Mouse (Mus musculus) gastrocnemius, adult 18-20 months (tissue): Measurements from ENCODE around the gene Klhl22. TPM values are rescaled to one million over a fixed set of nuclear protein-coding genes. Genes with fewer than 3 reads are reported as not detected.

Source experiments
- DNase-seq: peaks from one replicate; pipeline ENCODE4 v3.0.0; 2021; ENCODE audit warnings: low spot score
- total RNA-seq, 2 experiments: library from RNA; stranded (reverse); gene quantifications; 2 replicates each; pipeline ENCODE4 v1.2.3; 2021

Klhl22 gene
- total RNA-seq, 2 experiments from 2014 or later, result 21.8 to 23.4 TPM

- no peak for DNase-seq
Measured at GRCm38 (mm10) chr16:17753686-17754085, 5.7 kb upstream of the Klhl22 start.

DNA sequence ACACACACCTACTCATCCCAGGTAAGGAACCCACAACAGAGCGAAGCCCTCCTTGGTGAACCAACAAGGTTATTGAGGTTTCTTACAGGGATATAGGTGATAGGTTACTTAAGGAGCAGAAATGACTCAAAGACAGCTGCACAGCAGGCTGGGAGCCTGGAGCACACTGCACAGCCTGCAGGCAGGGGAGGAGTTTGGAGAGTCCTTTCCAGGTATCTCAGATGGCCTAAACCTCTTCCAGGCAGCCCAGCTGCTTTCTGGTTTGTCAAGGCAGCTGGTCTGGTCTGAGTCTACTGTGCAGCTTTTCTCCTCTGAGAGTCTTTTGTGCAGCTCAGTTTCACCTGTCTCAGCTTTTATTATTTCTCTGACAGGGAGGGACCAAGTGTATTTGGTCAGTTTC is 1.7 kb upstream of the Klhl22 start:
- DNase-seq, result no peak

DNA sequence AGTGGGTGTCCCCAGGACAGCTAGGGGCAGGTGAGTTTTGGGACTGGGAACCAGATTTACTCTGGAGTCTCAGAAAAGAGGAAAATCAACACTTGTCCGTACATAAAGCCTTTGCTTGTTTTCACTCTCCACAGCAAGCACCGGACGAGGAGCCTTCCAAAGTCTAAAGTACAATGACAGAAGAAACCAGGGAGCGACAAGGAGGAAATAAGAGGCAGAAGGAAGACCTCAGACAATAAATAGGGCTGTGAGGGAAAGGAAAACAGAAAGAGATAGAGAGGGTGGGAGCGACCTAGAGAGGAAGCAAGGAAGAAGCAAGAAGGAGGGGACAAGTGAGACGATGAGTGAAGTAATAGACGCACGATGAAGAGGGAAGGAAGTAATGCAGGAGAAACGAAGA is 516 bp upstream of the Klhl22 start:
- no peak for DNase-seq

DNA sequence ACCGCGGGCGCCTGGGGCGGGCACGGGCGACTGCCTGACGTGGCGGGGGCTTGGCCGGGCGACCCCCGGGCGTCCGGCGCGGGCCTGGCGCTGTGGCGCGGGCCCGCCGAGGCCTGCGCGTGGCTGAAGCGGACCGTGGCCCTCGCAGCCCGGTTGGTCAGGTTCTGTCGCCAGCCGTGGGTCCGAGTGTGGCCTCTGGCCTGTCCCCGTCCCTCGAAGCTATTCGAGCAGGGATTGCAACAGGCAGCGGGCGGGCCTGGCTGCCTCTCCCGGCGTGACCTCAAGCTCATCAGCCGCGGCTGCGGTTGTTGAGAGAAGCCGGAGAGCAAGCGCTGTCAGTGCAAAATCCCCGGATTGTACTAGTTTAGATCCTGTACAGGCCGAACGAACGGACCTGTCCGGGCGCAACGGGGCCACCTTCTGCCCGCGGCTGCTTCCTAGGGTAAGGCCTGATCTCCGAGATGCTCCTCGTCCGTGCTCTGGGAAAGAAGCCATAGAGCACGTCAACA is 449 bp downstream of the Klhl22 start:
- DNase-seq, result peak; percentile 46

DNA sequence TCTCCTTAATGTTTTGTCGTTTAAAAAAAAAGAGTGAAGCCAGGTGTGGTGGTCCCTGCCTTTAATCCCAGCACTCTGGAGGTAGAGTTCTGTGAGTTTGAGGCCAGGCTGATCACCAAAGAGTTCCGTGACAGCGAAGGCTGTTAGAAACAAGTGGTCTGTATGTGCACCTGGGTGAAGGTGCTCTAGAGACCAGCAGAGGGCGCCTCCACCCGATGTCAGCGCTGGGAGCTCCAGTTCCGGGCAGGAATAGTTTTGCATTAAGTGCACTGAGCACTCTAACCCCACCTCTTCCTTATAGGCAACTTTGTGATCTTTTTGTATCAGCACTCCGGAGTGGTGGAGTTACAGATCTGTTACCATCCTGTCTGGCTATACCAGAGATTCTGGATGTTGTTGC is 1.2 kb downstream of the Klhl22 start:
- DNase-seq, result peak; percentile 19

DNA sequence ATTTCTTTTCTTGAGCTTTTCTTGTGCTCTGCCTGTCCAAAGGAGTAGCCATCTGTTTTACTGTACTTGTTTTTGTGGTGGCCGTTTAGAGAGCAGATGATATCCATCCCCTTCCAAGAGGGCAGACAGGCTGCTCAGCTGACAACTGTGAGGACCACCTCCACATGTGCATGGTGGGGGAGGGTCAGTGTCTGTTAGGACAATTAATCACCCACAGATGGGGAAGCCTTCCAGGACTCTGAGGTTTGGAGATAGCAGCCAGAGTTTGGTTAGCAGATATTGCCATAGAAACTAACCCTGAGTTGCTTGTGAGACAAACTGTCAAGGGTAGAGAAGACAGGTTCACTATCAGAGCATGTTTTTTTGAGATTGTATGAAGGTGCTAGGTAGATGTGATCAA is 1.7 kb downstream of the Klhl22 start:
- no peak for DNase-seq

DNA sequence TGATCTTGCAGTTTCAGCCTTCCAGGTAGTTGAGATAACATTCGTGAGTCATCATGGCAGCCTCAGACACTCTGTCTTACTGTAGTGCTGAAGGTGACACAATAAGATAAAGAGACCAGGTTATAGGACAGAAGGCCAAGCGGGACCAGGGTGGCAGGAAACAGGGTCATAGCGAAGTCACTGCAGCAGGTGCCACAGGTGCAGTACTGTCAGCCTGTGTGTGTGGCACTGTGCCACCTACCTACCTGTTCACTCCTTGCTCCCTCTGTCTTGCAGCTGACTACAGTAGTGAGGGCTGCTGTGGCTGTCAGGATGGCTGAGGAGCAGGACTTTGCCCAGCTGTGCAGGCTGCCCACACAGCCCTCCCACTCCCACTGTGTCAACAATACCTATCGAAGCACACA is 4.7 kb downstream of the Klhl22 start:
- no peak for DNase-seq

DNA sequence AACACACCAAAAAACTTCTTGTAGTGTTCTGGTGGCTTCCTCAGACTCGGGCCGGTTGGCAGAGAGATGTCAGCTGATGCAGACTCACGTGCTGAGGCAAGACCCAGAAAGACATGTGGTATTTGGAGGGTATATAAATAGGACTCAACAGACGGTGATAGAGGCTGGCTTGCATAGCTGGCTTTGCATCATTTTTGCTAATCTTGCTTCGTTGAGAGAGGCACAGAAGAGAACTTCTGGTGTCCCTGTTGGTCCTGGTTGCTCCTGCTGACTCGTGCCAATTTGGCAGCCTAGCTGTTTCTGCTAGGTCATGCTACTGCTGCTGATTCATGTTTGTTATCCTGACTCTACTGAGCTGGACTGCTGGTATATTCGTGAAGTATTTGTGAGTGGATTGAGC is 9.4 kb downstream of the Klhl22 start:
- peak; percentile 22 for DNase-seq

DNA sequence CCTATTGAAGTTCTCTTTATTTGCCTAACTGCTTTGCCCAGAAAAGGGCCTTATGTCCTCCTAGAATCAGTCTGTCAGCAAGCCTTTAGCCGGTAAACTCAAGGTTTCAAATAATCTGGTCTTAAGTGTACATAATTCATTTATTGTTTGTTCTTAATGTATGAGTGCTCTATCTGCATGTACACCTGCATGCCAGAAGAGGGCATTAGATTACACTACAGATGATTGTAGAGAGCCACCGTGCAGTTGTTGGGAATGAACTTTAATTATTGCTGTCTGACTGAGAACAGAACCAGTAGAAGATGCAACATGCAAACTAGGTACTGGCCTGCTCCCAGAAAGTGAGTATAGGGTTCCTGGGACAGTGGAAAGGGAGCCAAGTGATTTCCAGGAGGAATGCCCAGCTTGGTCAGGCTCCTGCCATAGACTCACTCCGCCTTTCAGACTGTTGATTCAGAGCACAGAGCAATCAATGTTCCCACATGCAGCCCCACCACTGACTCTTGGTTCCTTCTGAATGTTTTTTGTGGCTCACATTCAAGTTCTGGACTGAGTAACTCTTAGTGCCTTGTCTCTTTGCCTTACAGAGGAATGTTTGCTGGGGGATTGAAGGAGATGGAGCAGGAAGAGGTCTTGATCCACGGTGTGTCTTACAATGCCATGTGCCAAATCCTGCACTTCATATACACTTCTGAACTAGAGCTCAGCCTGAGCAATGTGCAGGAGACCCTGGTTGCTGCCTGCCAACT is 11.9 kb downstream of the Klhl22 start:
- DNase-seq, result peak; percentile 31

GRCm38 (mm10) chr16:17776828-17777227 is 17.4 kb downstream of the Klhl22 start:
- no peak for DNase-seq

GRCm38 (mm10) chr16:17778223-17778622 is 18.8 kb downstream of the Klhl22 start:
- no peak for DNase-seq

DNA sequence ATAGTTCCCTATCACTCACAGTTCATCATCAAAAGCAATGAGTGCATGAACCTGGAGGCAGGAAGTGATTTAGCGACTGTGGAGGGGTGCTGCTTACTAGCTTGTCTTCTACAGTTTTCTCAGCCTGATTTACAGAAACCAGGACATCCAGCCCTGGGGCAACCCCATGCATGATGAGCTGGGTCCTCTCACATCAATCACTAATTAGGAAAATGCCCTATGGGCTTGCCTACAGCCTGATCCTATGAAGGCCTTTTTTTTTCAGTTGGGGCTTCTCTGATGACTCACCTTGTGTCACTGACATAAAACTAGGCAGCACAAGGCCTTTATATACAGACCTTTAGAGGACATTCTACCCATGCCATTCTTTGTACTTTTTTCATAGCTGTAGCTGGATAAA is 20.3 kb downstream of the Klhl22 start:
- no peak for DNase-seq

GRCm38 (mm10) chr16:17785337-17785736 is 25.9 kb downstream of the Klhl22 start:
- no peak for DNase-seq

DNA sequence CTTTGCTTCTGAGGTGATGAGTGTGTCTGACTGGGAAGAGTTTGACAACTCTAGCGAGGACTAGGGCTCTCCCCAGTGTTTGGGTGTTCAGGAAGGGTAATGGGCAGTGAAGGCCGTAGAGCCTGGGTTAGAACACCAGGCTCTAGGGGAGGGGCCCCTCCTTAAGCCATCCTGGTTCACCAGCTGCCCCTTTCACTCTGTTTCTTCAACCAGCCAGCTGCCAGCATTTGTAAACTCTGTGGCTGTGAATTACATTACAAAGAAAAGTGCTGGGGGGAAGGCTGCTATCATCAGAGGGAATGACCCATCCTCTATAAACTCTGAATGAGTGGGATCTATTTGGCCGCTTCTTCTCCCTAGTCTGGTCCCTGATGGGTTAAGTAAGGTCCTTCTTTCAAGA is 33.3 kb downstream of the Klhl22 start:
- no peak for DNase-seq

- DNase-seq, result no peak
Measured at GRCm38 (mm10) chr16:17794047-17794446, 34.6 kb downstream of the Klhl22 start.

GRCm38 (mm10) chr16:17795643-17796042 is 36.2 kb downstream of the Klhl22 start:
- DNase-seq, result no peak

GRCm38 (mm10) chr16:17796519-17796918 is 37.1 kb downstream of the Klhl22 start:
- no peak for DNase-seq

DNA sequence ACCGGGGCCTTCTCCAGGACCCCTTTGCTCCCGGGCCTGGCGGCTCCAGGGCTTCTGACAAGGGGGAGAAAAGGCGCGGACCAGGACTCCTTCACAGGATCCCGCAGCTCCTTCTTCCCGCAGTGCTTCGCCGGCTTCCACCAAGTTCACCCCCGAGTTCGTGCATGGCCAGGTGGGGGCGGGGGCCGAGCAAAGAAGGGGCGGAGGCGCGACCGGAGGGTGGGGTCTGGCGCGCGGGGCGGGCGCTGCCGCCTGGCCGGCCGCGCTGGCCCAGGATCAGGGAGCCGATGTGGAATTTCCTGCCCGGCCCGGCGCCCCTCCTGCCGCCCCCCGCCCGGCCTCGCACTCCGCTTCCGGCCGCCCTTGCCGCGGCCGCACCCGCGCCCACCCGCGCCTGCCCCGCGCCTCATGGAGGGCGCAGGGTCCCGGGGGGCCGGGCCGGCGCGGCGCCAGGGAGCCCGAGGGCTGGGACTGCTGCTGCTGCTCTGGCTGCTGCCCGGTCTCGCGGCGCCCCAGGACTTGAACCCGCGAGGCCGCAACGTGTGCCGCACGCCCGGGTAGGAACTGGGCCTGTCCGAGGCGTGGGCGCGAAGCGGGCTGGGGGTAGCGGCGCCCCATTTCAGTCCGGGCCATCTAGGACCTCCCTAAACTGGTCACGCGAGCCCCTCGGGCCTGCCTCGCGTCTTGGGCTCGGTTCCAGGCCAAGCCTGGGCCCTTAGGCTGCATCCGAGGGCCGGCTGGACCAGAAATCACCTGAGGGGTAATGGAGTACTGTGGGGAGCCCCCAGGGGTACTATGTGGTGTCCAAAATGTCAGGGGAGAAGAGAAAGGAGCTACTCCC is 37.8 kb downstream of the Klhl22 start, which contains the start of gene Scarf2:
Gene Scarf2, plus strand, starts transcription at position 312 of the 841 bp plus-strand sequence.
- peak; percentile 39 for DNase-seq

DNA sequence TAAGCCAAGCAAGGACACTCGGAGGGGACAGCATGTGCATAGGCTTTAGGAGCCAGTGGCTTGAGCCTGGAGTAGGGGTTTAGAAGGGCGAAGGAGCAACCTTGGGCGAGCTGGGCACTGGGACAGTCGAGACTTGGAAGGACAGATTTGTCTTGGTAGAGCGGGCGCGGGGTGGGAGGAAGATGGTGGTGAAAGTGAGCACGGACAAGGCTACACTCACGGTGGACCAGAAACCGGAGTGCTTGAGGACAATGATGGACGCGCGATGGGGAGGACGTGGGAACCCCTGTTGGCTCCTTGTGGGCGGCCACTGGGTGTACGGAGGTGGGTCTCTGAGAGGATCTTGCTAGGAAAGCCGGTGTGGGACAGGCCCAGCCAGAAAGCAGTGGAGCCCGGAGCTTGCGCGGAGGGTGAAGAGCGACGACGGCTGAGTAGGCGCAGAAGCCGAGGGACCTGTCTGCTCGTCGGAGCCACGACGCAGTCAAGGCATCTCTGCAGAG is 38.4 kb downstream of the Klhl22 start:
- DNase-seq, result no peak

- DNase-seq, result peak; percentile 60
Measured at GRCm38 (mm10) chr16:17798321-17799180, 39.1 kb downstream of the Klhl22 start.

GRCm38 (mm10) chr16:17799584-17799983 is 40.2 kb downstream of the Klhl22 start:
- no peak for DNase-seq
